Mouse (Mus musculus) cerebellum, adult 2 months (tissue): ENCODE measurements around the gene Arfgef3.

Experiments used
- CTCF ChIP-seq: fragments of 200-500 bp; IDR thresholded peaks from 2 replicates; pipeline ENCODE4 v1.5.1; 2011; ENCODE audit warnings: low read depth, mild to moderate bottlenecking, control low read depth, low read length, moderate library complexity, borderline replicate concordance; ENCODE audit not compliant: insufficient read depth
- POLR2A ChIP-seq: fragments of 200-500 bp; IDR thresholded peaks from 2 replicates; pipeline ENCODE4 v1.6.1; 2011; ENCODE audit warnings: low read length, control low read depth, borderline replicate concordance; ENCODE audit not compliant: insufficient read depth

DNA sequence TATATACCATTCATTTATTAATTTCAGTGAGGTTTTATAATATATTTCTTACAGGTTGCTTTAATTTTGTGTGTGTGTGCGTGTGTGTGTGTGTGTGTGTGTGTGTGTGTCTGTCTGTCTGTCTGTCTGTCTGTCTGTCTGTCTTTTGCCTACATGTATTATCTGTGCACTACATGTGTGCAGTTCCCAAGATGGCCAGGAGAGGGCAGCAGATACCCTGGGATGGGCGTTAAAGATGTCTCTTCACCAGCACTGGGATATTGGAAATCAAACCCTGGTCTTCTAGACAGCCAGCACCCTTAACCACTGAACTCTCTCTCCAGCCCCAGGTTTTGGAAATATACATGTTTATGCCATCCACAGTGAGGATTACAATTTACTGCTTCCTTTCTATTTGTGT lies 16.5 kb upstream of the Arfgef3 start:
- TF ChIP-seq CTCF (peak; percentile 68), POLR2A (no peak)
